Mouse (Mus musculus) stomach, postnatal 0 days (tissue): ENCODE measurements at regions not wholly inside any gene's neighbourhood (a gene's known extent, or its start where the extent isn't known, plus 50 kb on each side); places are given as distances from the start of the nearest gene placed in this dataset.

Source experiments
- ATAC-seq: fragments of 200-750 bp; cut with Nextera tagmentation; 2 replicates; pipeline ENCODE4 v1.8.0; 2017; ENCODE audit not compliant: low FRiP score, low TSS enrichment
- DNase-seq: peaks from one replicate; pipeline ENCODE4 v3.0.0-alpha.2; 2016; ENCODE audit warnings: low spot score
- H3K27ac ChIP-seq: fragments of 300-500 bp; sonication (generic); replicated peaks from 2 replicates; pipeline ENCODE4 v1.5.1; 2014; ENCODE audit warnings: mild to moderate bottlenecking, control low read depth
- H3K27me3 ChIP-seq: fragments of 300-500 bp; sonication (generic); 2 replicates; pipeline ENCODE4 v1.6.1; 2014; ENCODE audit warnings: low read length; ENCODE audit not compliant: control insufficient read depth, insufficient read depth
- H3K36me3 ChIP-seq: fragments of 300-500 bp; sonication (generic); 2 replicates; pipeline ENCODE4 v1.6.1; 2014; ENCODE audit warnings: low read length, mixed read lengths; ENCODE audit not compliant: control insufficient read depth, insufficient read depth
- H3K4me1 ChIP-seq: fragments of 300-500 bp; sonication (generic); replicated peaks from 2 replicates; pipeline ENCODE4 v1.6.1; 2014; ENCODE audit warnings: antibody characterized with exemption; ENCODE audit not compliant: control insufficient read depth, insufficient read depth
- H3K4me2 ChIP-seq: fragments of 300-500 bp; sonication (generic); replicated peaks from 2 replicates; pipeline ENCODE4 v1.6.1; 2014; ENCODE audit warnings: low read depth, mild to moderate bottlenecking, control low read depth, moderate library complexity
- H3K4me3 ChIP-seq: fragments of 300-500 bp; sonication (generic); 2 replicates; pipeline ENCODE4 v1.5.1; 2014; ENCODE audit warnings: low read depth, low read length, control low read depth
- H3K9ac ChIP-seq: fragments of 300-500 bp; sonication (generic); 2 replicates; pipeline ENCODE4 v1.6.1; 2014; ENCODE audit warnings: mild to moderate bottlenecking, low read length, control low read depth, mixed read lengths
- H3K9me3 ChIP-seq: fragments of 300-500 bp; sonication (generic); 2 replicates; pipeline ENCODE4 v1.6.1; 2016; ENCODE audit warnings: low read length; ENCODE audit not compliant: control insufficient read depth
- CTCF ChIP-seq: IDR thresholded peaks from 2 replicates; pipeline ENCODE4 v1.5.1; 2016; ENCODE audit warnings: antibody characterized with exemption, low read depth, mild to moderate bottlenecking, moderate library complexity
- EP300 ChIP-seq: optimal IDR thresholded peaks from 2 replicates; pipeline ENCODE3; 2016; ENCODE audit warnings: antibody characterized with exemption
- WGBS: fragments of 180-500 bp; shearing (Covaris S2); extraction: QIAGEN DNeasy Blood & Tissue Kit; methylation state at CpG from one replicate; pipeline ENCODE4 v1.1.7; 2014; 5-methylcytosine and 5-hydroxymethylcytosine counted together

- WGBS: 46% methylated on average over 16 of the region's 16 CpGs
- Histone ChIP-seq H3K36me3 (no peaks in the 10 kb centered on the region), H3K4me2 (no peak overlapping the region), H3K27ac (no peak overlapping the region), H3K9ac (no peak overlapping the region), H3K27me3 (no peaks in the 10 kb centered on the region), H3K4me3 (no peak overlapping the region), H3K9me3 (no peaks in the 10 kb centered on the region), H3K4me1 (0 out of 2 replicates have a peak, but pooled peaks cover 2% of the 10 kb centered on the region)
- ATAC-seq (peak; percentile 35; the same call in 1 of the 2 replicates), DNase-seq (no peak)
- TF ChIP-seq CTCF (no peak), EP300 (no peak)
Observed at GRCm38 (mm10) chr6:67128503-67129463, 91.5 kb upstream of the Gadd45a start.

GRCm38 (mm10) chr6:67127727-67128126 is 90.5 kb upstream of the Gadd45a start:
- no peak overlapping the region for H3K9ac ChIP-seq
- 0 out of 2 replicates have a peak, but pooled peaks cover 2% of the 10 kb centered on the region for H3K4me1 ChIP-seq
- 84% methylated on average over 4 of the region's 4 CpGs for WGBS
- DNase-seq (no peak), ATAC-seq (no peak)
- H3K27me3 ChIP-seq: no peaks in the 10 kb centered on the region
- H3K36me3 ChIP-seq: no peaks in the 10 kb centered on the region
- no peak overlapping the region for H3K27ac ChIP-seq
- no peak overlapping the region for H3K4me2 ChIP-seq
- no peaks in the 10 kb centered on the region for H3K9me3 ChIP-seq
- TF ChIP-seq CTCF (no peak), EP300 (no peak)
- no peak overlapping the region for H3K4me3 ChIP-seq

GRCm38 (mm10) chr6:67125715-67126312 is 88.6 kb upstream of the Gadd45a start:
- Histone ChIP-seq H3K36me3 (no peaks in the 10 kb centered on the region), H3K27me3 (no peaks in the 10 kb centered on the region), H3K27ac (no peak overlapping the region), H3K4me1 (0 out of 2 replicates have a peak, but pooled peaks cover 2% of the 10 kb centered on the region), H3K4me2 (no peak overlapping the region), H3K4me3 (no peak overlapping the region), H3K9ac (no peak overlapping the region), H3K9me3 (no peaks in the 10 kb centered on the region)
- no peak for ATAC-seq
- WGBS: 67% methylated on average over 7 of the region's 7 CpGs
- DNase-seq: no peak
- no peak for TF ChIP-seq CTCF
- no peak for TF ChIP-seq EP300

- no peak overlapping the region for H3K9ac ChIP-seq
- H3K27me3 ChIP-seq: no peaks in the 10 kb centered on the region
- 49% methylated on average over 2 of the region's 2 CpGs for WGBS
- no peak overlapping the region for H3K27ac ChIP-seq
- H3K4me3 ChIP-seq: no peak overlapping the region
- no peaks in the 10 kb centered on the region for H3K4me1 ChIP-seq
- no peak for ATAC-seq
- no peak for TF ChIP-seq CTCF
- TF ChIP-seq EP300: no peak
- H3K4me2 ChIP-seq: no peak overlapping the region
- H3K36me3 ChIP-seq: no peaks in the 10 kb centered on the region
- no peak for DNase-seq
- no peaks in the 10 kb centered on the region for H3K9me3 ChIP-seq
Observed at GRCm38 (mm10) chr6:67124089-67124488, 86.8 kb upstream of the Gadd45a start.

- Histone ChIP-seq H3K4me1 (no peaks in the 10 kb centered on the region), H3K4me3 (no peak overlapping the region), H3K4me2 (no peak overlapping the region), H3K27me3 (no peaks in the 10 kb centered on the region), H3K9ac (no peak overlapping the region), H3K36me3 (no peaks in the 10 kb centered on the region), H3K27ac (no peak overlapping the region), H3K9me3 (no peaks in the 10 kb centered on the region)
- DNase-seq (no peak), ATAC-seq (no peak)
- 62% methylated on average over 4 of the region's 4 CpGs for WGBS
- TF ChIP-seq EP300 (no peak), CTCF (no peak)
Observed at GRCm38 (mm10) chr6:67123071-67123470, 85.8 kb upstream of the Gadd45a start.

- H3K9ac ChIP-seq: no peak overlapping the region
- H3K27ac ChIP-seq: no peak overlapping the region
- no peak for TF ChIP-seq CTCF
- TF ChIP-seq EP300: no peak
- no peaks in the 10 kb centered on the region; the same call in 1 of the 2 replicates for H3K4me1 ChIP-seq
- ATAC-seq (no peak), DNase-seq (no peak)
- WGBS: 78% methylated on average over 3 of the region's 3 CpGs
- H3K27me3 ChIP-seq: no peaks in the 10 kb centered on the region
- H3K4me2 ChIP-seq: no peak overlapping the region
- H3K9me3 ChIP-seq: no peaks in the 10 kb centered on the region
- H3K36me3 ChIP-seq: no peaks in the 10 kb centered on the region
- H3K4me3 ChIP-seq: no peak overlapping the region
Observed at GRCm38 (mm10) chr6:67116306-67116705, 79.0 kb upstream of the Gadd45a start.
